Mouse (Mus musculus) embryonic fibroblast, embryonic 13.5 days (primary cell): ENCODE results near the gene Grasp.

Experiments used
- CTCF ChIP-seq: IDR thresholded peaks from 2 replicates; pipeline ENCODE4 v1.5.1; 2011; ENCODE audit warnings: mild to moderate bottlenecking, control low read depth, low read length, moderate library complexity, borderline replicate concordance; ENCODE audit not compliant: insufficient read depth
- POLR2A ChIP-seq: IDR thresholded peaks from 2 replicates; pipeline ENCODE4 v1.6.1; 2011; ENCODE audit warnings: low read depth, mild to moderate bottlenecking, control low read depth, low read length, moderate library complexity

DNA sequence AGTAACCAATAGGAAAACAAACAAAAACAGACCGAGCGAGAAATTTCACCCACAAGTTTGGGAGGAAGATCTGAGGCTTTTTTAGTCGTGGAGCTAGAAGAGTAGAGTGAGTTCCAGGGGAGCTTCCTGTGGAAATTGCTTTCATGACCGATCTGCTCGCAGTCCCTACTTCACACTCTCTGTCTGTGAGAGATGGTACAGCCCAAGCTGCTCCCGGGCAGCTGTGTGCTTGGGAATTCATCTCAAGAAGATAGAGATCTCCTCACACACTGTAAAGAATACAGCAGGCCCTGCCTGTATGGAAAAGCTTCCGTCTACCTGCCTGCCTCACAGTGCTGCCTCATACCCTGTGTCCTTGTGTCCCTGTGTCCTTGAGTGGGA lies 31.7 kb upstream of the Grasp start:
- no peak for TF ChIP-seq CTCF
- no peak for TF ChIP-seq POLR2A
